Mouse (Mus musculus): Measurements from ENCODE around the gene Dennd5b.

DNA sequence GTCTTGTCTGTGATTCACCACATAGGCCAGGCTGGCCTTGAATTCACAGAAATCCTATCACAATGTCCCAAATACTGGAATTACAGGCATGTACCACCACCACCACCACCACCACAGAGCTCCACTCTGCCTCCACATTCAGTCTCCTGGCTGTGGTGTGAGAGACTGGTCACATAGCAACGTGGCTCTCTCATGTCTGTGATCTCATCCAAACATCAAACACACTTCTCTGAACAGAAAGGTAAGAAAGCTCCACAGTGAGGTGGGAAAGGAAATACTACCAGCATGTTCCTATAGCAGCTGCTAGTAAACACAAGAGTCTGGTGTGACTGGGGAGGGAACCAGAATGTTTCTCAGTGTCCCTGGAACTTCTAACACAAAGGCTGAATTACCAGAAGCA lies 140.2 kb downstream of the Dennd5b start:
- TF ChIP-seq POLR2A (IDR thresholded peaks at IDR 0.05; ENCODE audit: insufficient read depth, low read depth, low read length) (no peak), CTCF (IDR thresholded peaks at IDR 0.05) (no peak), EP300 (IDR thresholded peaks at IDR 0.05; ENCODE audit: insufficient read depth, low read depth, low read length) (no peak)
